Mouse (Mus musculus): ENCODE data around the gene Dvl1. TPM values are rescaled to one million over a fixed set of nuclear protein-coding genes. Genes with fewer than 3 reads are reported as not detected.

The Dvl1 gene
- polyA plus RNA-seq, 1 experiment: 184 TPM

DNA sequence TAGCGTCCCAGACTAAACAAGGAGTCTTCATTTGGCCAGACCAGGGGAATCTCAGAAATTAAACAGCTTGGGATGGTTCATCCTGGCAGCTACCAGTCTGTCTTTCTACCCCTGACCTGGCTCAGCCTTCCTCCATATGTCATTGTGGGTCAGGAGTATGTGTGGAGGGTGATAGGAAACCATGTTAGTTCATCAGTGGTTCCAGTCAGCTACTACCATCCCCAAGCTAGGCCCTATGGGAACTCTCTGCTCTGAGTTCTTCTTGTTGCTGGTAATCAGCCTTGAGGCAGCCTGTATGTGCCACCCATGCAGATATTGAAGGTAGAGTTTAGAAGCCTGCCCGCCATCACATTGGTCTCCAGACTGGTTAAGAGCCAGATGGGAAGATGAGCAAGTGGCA, 51.1 kb downstream of the Dvl1 start:
- TF ChIP-seq CTCF (IDR thresholded peaks at IDR 0.05; ENCODE audit: borderline replicate concordance, control insufficient read depth, extremely low read depth, insufficient read depth, low read length, poor library complexity): no peak
- no peak for TF ChIP-seq POLR2A (IDR thresholded peaks at IDR 0.05; ENCODE audit: control insufficient read depth, extremely low read depth, insufficient read depth, low read length, poor library complexity)
- peaks cover 34% of the 10 kb centered on the region for H3K36me3 ChIP-seq (ENCODE audit: control insufficient read depth, insufficient read depth, low read length)
- H3K27ac ChIP-seq (ENCODE audit: control insufficient read depth, insufficient read depth, low read length): no peak overlapping the region
- peaks cover 16% of the 10 kb centered on the region for H3K4me1 ChIP-seq (replicated peaks; ENCODE audit: control insufficient read depth, insufficient read depth, low read length)
- H3K4me3 ChIP-seq (ENCODE audit: control insufficient read depth, insufficient read depth, low read length): no peak overlapping the region
- H3K27me3 ChIP-seq (ENCODE audit: control insufficient read depth, insufficient read depth, low read length): no peaks in the 10 kb centered on the region
- no peak for DNase-seq
- 100% methylated on average over 2 of the region's 2 CpGs for WGBS

- H3K4me1 ChIP-seq (replicated peaks; ENCODE audit: control insufficient read depth, insufficient read depth, low read length): peaks cover 6% of the 10 kb centered on the region
- H3K27ac ChIP-seq (ENCODE audit: control insufficient read depth, insufficient read depth, low read length): no peak overlapping the region
- no peaks in the 10 kb centered on the region for H3K27me3 ChIP-seq (ENCODE audit: control insufficient read depth, insufficient read depth, low read length)
- no peak overlapping the region for H3K4me3 ChIP-seq (ENCODE audit: control insufficient read depth, insufficient read depth, low read length)
- DNase-seq: no peak
- peaks cover 34% of the 10 kb centered on the region for H3K36me3 ChIP-seq (ENCODE audit: control insufficient read depth, insufficient read depth, low read length)
- 98% methylated on average over 7 of the region's 7 CpGs for WGBS
- no peak for TF ChIP-seq CTCF (IDR thresholded peaks at IDR 0.05; ENCODE audit: borderline replicate concordance, control insufficient read depth, extremely low read depth, insufficient read depth, low read length, poor library complexity)
- TF ChIP-seq POLR2A (IDR thresholded peaks at IDR 0.05; ENCODE audit: control insufficient read depth, extremely low read depth, insufficient read depth, low read length, poor library complexity): no peak
Measured at GRCm38 (mm10) chr4:155899355-155899754, 52.2 kb downstream of the Dvl1 start.

- TF ChIP-seq POLR2A (IDR thresholded peaks at IDR 0.05; ENCODE audit: control insufficient read depth, extremely low read depth, insufficient read depth, low read length, poor library complexity) (no peak), CTCF (IDR thresholded peaks at IDR 0.05; ENCODE audit: borderline replicate concordance, control insufficient read depth, extremely low read depth, insufficient read depth, low read length, poor library complexity) (no peak)
- Histone ChIP-seq H3K27me3 (ENCODE audit: control insufficient read depth, insufficient read depth, low read length) (no peaks in the 10 kb centered on the region), H3K36me3 (ENCODE audit: control insufficient read depth, insufficient read depth, low read length) (peaks cover 34% of the 10 kb centered on the region), H3K4me1 (replicated peaks; ENCODE audit: control insufficient read depth, insufficient read depth, low read length) (no peaks in the 10 kb centered on the region), H3K4me3 (ENCODE audit: control insufficient read depth, insufficient read depth, low read length) (no peak overlapping the region), H3K27ac (ENCODE audit: control insufficient read depth, insufficient read depth, low read length) (no peak overlapping the region)
- WGBS: 87% methylated on average over 3 of the region's 3 CpGs
- no peak for DNase-seq
Measured at GRCm38 (mm10) chr4:155901205-155901604, 54.0 kb downstream of the Dvl1 start.

DNA sequence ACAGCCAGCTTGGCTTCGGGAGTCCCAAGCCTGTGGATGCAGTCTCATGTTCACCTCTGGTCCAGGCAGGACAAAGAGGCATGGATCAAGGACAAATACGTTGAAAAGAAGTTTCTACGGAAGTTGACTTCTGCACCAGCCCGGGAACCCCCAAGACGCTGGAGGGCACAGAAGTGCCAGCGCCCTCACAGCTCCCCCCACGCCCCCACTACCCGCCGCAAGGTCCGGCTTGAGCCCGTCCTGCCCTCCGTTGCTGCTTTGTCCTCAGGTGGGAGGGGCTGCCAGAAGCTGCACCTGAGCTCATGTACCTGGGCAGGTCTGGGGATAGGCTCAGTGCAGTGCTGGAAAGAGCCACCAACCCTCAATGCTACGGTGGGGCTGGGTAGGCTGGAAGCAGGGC, 56.0 kb downstream of the Dvl1 start:
- TF ChIP-seq POLR2A (IDR thresholded peaks at IDR 0.05; ENCODE audit: control insufficient read depth, extremely low read depth, insufficient read depth, low read length, poor library complexity): no peak
- TF ChIP-seq CTCF (IDR thresholded peaks at IDR 0.05; ENCODE audit: borderline replicate concordance, control insufficient read depth, extremely low read depth, insufficient read depth, low read length, poor library complexity): no peak
- Histone ChIP-seq H3K4me3 (ENCODE audit: control insufficient read depth, insufficient read depth, low read length) (no peak overlapping the region), H3K36me3 (ENCODE audit: control insufficient read depth, insufficient read depth, low read length) (peaks cover 34% of the 10 kb centered on the region), H3K27ac (ENCODE audit: control insufficient read depth, insufficient read depth, low read length) (no peak overlapping the region), H3K4me1 (replicated peaks; ENCODE audit: control insufficient read depth, insufficient read depth, low read length) (no peaks in the 10 kb centered on the region), H3K27me3 (ENCODE audit: control insufficient read depth, insufficient read depth, low read length) (no peaks in the 10 kb centered on the region)
- 98% methylated on average over 13 of the region's 13 CpGs for WGBS
- no peak for DNase-seq

DNA sequence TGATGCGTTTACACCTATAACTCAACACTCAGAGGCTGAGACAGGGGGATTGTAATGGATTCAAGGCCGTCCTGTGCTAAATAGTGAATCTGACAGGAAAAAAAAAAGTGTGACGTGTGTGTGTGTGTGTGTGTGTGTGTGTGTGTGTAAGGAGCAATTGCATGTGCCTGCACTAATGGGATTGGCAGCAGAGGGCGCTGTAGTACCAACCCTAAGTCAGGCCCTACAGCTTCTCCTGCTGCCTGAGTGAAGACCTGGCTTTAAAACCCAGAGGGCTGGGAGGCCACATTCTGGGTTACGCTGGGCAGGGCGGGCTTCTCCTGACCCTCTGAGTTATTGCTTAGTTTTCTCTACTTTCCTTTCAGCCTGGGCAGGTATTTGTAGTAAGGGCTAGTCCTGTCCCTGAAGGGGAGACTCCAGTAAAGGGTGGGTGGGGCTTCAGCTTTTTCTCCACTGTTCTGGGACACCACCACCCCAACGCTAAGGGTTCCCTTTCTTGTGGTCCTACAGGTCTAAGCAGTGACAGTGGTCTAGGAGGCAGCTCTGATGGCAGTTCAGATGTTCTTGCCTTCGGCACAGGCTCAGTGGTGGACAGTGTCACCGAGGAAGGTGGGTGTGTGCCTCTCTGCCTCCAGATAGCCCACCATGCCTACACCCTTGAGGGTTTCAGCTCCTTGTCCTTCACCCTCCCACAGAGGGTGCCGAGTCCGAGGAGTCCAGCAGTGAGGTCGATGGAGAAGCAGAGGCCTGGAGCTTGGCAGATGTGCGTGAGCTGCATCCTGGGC, 57.3 kb downstream of the Dvl1 start:
- H3K4me3 ChIP-seq (ENCODE audit: control insufficient read depth, insufficient read depth, low read length): no peak overlapping the region
- H3K27me3 ChIP-seq (ENCODE audit: control insufficient read depth, insufficient read depth, low read length): no peaks in the 10 kb centered on the region
- 95% methylated on average over 13 of the region's 13 CpGs for WGBS
- no peak overlapping the region for H3K27ac ChIP-seq (ENCODE audit: control insufficient read depth, insufficient read depth, low read length)
- no peak for DNase-seq
- TF ChIP-seq POLR2A (IDR thresholded peaks at IDR 0.05; ENCODE audit: control insufficient read depth, extremely low read depth, insufficient read depth, low read length, poor library complexity): no peak
- no peak for TF ChIP-seq CTCF (IDR thresholded peaks at IDR 0.05; ENCODE audit: borderline replicate concordance, control insufficient read depth, extremely low read depth, insufficient read depth, low read length, poor library complexity)
- peaks cover 25% of the 10 kb centered on the region for H3K36me3 ChIP-seq (ENCODE audit: control insufficient read depth, insufficient read depth, low read length)
- H3K4me1 ChIP-seq (replicated peaks; ENCODE audit: control insufficient read depth, insufficient read depth, low read length): no peaks in the 10 kb centered on the region

DNA sequence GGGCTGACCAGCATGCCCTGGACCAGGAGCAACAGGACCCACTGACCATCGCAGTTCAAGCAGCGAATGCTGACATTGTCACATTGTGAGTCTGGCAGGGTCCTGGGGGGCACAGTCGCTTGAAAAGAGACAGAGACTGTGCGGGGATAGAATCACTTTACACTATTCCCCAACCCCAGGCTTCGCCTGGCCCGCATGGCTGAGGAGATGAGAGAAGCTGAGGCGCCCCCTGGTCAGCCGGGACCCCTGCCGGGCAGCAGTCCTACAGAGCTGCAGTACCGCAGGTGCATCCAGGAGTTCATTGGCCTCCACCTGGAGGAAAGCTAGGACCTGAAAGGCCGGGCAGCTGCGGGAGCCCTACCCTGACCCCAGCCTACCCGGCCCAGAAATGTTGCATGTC, 58.4 kb downstream of the Dvl1 start:
- 98% methylated on average over 13 of the region's 13 CpGs for WGBS

More for the DNA sequence above, 58.4 kb downstream of the Dvl1 start:
- H3K4me1 ChIP-seq (replicated peaks; ENCODE audit: control insufficient read depth, insufficient read depth, low read length): no peaks in the 10 kb centered on the region
- no peak overlapping the region for H3K27ac ChIP-seq (ENCODE audit: control insufficient read depth, insufficient read depth, low read length)
- TF ChIP-seq CTCF (IDR thresholded peaks at IDR 0.05; ENCODE audit: borderline replicate concordance, control insufficient read depth, extremely low read depth, insufficient read depth, low read length, poor library complexity): no peak
- no peak for TF ChIP-seq POLR2A (IDR thresholded peaks at IDR 0.05; ENCODE audit: control insufficient read depth, extremely low read depth, insufficient read depth, low read length, poor library complexity)
- H3K27me3 ChIP-seq (ENCODE audit: control insufficient read depth, insufficient read depth, low read length): no peaks in the 10 kb centered on the region
- no peak overlapping the region for H3K4me3 ChIP-seq (ENCODE audit: control insufficient read depth, insufficient read depth, low read length)
- peaks cover 15% of the 10 kb centered on the region for H3K36me3 ChIP-seq (ENCODE audit: control insufficient read depth, insufficient read depth, low read length)
- no peak for DNase-seq

Data from thymus, adult 2 months (tissue).